Mouse (Mus musculus): ENCODE results near the gene Sorl1. TPM values are rescaled to one million over a fixed set of nuclear protein-coding genes. Genes with fewer than 3 reads are reported as not detected.
A peak's percentile ranks its signal among the peaks of the same experiment; 100 is the strongest.

The Sorl1 gene
- polyA plus RNA-seq, 1 experiment from 2014 or later, result 6.0 TPM

- Histone ChIP-seq H3K9me3 (ENCODE audit: control insufficient read depth, low read length) (no peaks in the 10 kb centered on the region), H3K36me3 (ENCODE audit: control insufficient read depth, insufficient read depth, low read length) (no peaks in the 10 kb centered on the region), H3K27me3 (replicated peaks; ENCODE audit: control insufficient read depth, insufficient read depth, low read length) (0 out of 2 replicates have a peak, but pooled peaks cover 3% of the 10 kb centered on the region), H3K9ac (ENCODE audit: low read depth, low read length) (no peak overlapping the region), H3K4me2 (ENCODE audit: low read depth, low read length) (no peak overlapping the region), H3K4me3 (ENCODE audit: low read length) (no peak overlapping the region), H3K4me1 (ENCODE audit: control insufficient read depth, insufficient read depth, low read length) (peaks cover 26% of the 10 kb centered on the region), H3K27ac (ENCODE audit: low read length) (no peak overlapping the region)
- no peak for ATAC-seq
- WGBS, result 23% methylated on average over 1 of the region's 1 CpGs
Observed at GRCm38 (mm10) chr9:41936598-41936997, 187.5 kb downstream of the Sorl1 start.

GRCm38 (mm10) chr9:41935979-41936378, 188.1 kb downstream of the Sorl1 start:
- ATAC-seq, result peak; percentile 47
- WGBS, result 2% methylated on average over 10 of the region's 10 CpGs
- Histone ChIP-seq H3K4me2 (ENCODE audit: low read depth, low read length) (peak overlapping the region; percentile 78), H3K9ac (ENCODE audit: low read depth, low read length) (peak overlapping the region; percentile 75), H3K36me3 (ENCODE audit: control insufficient read depth, insufficient read depth, low read length) (no peaks in the 10 kb centered on the region), H3K27ac (ENCODE audit: low read length) (peak overlapping the region; percentile 67; the same call in 1 of the 2 replicates), H3K4me1 (ENCODE audit: control insufficient read depth, insufficient read depth, low read length) (peaks cover 26% of the 10 kb centered on the region), H3K27me3 (replicated peaks; ENCODE audit: control insufficient read depth, insufficient read depth, low read length) (0 out of 2 replicates have a peak, but pooled peaks cover 3% of the 10 kb centered on the region), H3K9me3 (ENCODE audit: control insufficient read depth, low read length) (no peaks in the 10 kb centered on the region), H3K4me3 (ENCODE audit: low read length) (peak overlapping the region; percentile 41)

- H3K9ac ChIP-seq (ENCODE audit: low read depth, low read length), result peak overlapping the region; percentile 75
- peaks cover 26% of the 10 kb centered on the region for H3K4me1 ChIP-seq (ENCODE audit: control insufficient read depth, insufficient read depth, low read length)
- 4% methylated on average over 21 of the region's 21 CpGs for WGBS
Observed at GRCm38 (mm10) chr9:41935373-41935971, 188.6 kb downstream of the Sorl1 start.

GRCm38 (mm10) chr9:41934848-41935372, 189.2 kb downstream of the Sorl1 start:
- 25% methylated on average over 10 of the region's 10 CpGs for WGBS
- no peak for ATAC-seq

More at GRCm38 (mm10) chr9:41935373-41935971, 188.6 kb downstream of the Sorl1 start:
- H3K9me3 ChIP-seq (ENCODE audit: control insufficient read depth, low read length), result no peaks in the 10 kb centered on the region
- H3K4me2 ChIP-seq (ENCODE audit: low read depth, low read length), result peak overlapping the region; percentile 78
- H3K36me3 ChIP-seq (ENCODE audit: control insufficient read depth, insufficient read depth, low read length), result no peaks in the 10 kb centered on the region
- H3K27ac ChIP-seq (ENCODE audit: low read length), result peak overlapping the region; percentile 67
- peak; percentile 87 for ATAC-seq
- H3K27me3 ChIP-seq (replicated peaks; ENCODE audit: control insufficient read depth, insufficient read depth, low read length), result 0 out of 2 replicates have a peak, but pooled peaks cover 3% of the 10 kb centered on the region
- H3K4me3 ChIP-seq (ENCODE audit: low read length), result peak overlapping the region; percentile 41

GRCm38 (mm10) chr9:41929986-41930385, 194.1 kb downstream of the Sorl1 start:
- 58% methylated on average over 5 of the region's 5 CpGs for WGBS
- no peak for ATAC-seq
- no peak overlapping the region for H3K9ac ChIP-seq (ENCODE audit: low read depth, low read length)
- H3K36me3 ChIP-seq (ENCODE audit: control insufficient read depth, insufficient read depth, low read length), result no peaks in the 10 kb centered on the region
- 0 out of 2 replicates have a peak, but pooled peaks cover 2% of the 10 kb centered on the region for H3K27me3 ChIP-seq (replicated peaks; ENCODE audit: control insufficient read depth, insufficient read depth, low read length)
- no peak overlapping the region for H3K4me2 ChIP-seq (ENCODE audit: low read depth, low read length)
- H3K9me3 ChIP-seq (ENCODE audit: control insufficient read depth, low read length), result no peaks in the 10 kb centered on the region
- H3K4me1 ChIP-seq (ENCODE audit: control insufficient read depth, insufficient read depth, low read length), result peaks cover 2% of the 10 kb centered on the region
- no peak overlapping the region for H3K27ac ChIP-seq (ENCODE audit: low read length)
- no peak overlapping the region for H3K4me3 ChIP-seq (ENCODE audit: low read length)

More at GRCm38 (mm10) chr9:41934848-41935372, 189.2 kb downstream of the Sorl1 start:
- H3K27ac ChIP-seq (ENCODE audit: low read length), result peak overlapping the region; percentile 67; the same call in 1 of the 2 replicates
- peaks cover 26% of the 10 kb centered on the region for H3K4me1 ChIP-seq (ENCODE audit: control insufficient read depth, insufficient read depth, low read length)
- peak overlapping the region; percentile 78 for H3K4me2 ChIP-seq (ENCODE audit: low read depth, low read length)
- no peaks in the 10 kb centered on the region for H3K36me3 ChIP-seq (ENCODE audit: control insufficient read depth, insufficient read depth, low read length)
- H3K4me3 ChIP-seq (ENCODE audit: low read length), result peak overlapping the region; percentile 41
- H3K9me3 ChIP-seq (ENCODE audit: control insufficient read depth, low read length), result no peaks in the 10 kb centered on the region
- H3K27me3 ChIP-seq (replicated peaks; ENCODE audit: control insufficient read depth, insufficient read depth, low read length), result 0 out of 2 replicates have a peak, but pooled peaks cover 3% of the 10 kb centered on the region
- peak overlapping the region; percentile 75 for H3K9ac ChIP-seq (ENCODE audit: low read depth, low read length)

- no peak overlapping the region for H3K9ac ChIP-seq (ENCODE audit: low read depth, low read length)
- no peak overlapping the region for H3K4me2 ChIP-seq (ENCODE audit: low read depth, low read length)
- H3K4me1 ChIP-seq (ENCODE audit: control insufficient read depth, insufficient read depth, low read length), result no peaks in the 10 kb centered on the region
- H3K4me3 ChIP-seq (ENCODE audit: low read length), result no peak overlapping the region
- WGBS, result 58% methylated on average over 4 of the region's 4 CpGs
- H3K27ac ChIP-seq (ENCODE audit: low read length), result no peak overlapping the region
- no peaks in the 10 kb centered on the region for H3K36me3 ChIP-seq (ENCODE audit: control insufficient read depth, insufficient read depth, low read length)
- no peaks in the 10 kb centered on the region for H3K9me3 ChIP-seq (ENCODE audit: control insufficient read depth, low read length)
- ATAC-seq, result no peak
- H3K27me3 ChIP-seq (replicated peaks; ENCODE audit: control insufficient read depth, insufficient read depth, low read length), result no peaks in the 10 kb centered on the region
Observed at GRCm38 (mm10) chr9:41925721-41926120, 198.4 kb downstream of the Sorl1 start.

- no peak for ATAC-seq
- Histone ChIP-seq H3K36me3 (ENCODE audit: control insufficient read depth, insufficient read depth, low read length) (no peaks in the 10 kb centered on the region), H3K27ac (ENCODE audit: low read length) (no peak overlapping the region), H3K9ac (ENCODE audit: low read depth, low read length) (no peak overlapping the region), H3K4me3 (ENCODE audit: low read length) (no peak overlapping the region), H3K4me1 (ENCODE audit: control insufficient read depth, insufficient read depth, low read length) (no peaks in the 10 kb centered on the region), H3K9me3 (ENCODE audit: control insufficient read depth, low read length) (no peaks in the 10 kb centered on the region), H3K4me2 (ENCODE audit: low read depth, low read length) (no peak overlapping the region), H3K27me3 (replicated peaks; ENCODE audit: control insufficient read depth, insufficient read depth, low read length) (no peaks in the 10 kb centered on the region)
- WGBS, result 46% methylated on average over 2 of the region's 2 CpGs
Observed at GRCm38 (mm10) chr9:41924140-41924539, 200.0 kb downstream of the Sorl1 start.

- Histone ChIP-seq H3K36me3 (ENCODE audit: control insufficient read depth, insufficient read depth, low read length) (no peaks in the 10 kb centered on the region), H3K27me3 (replicated peaks; ENCODE audit: control insufficient read depth, insufficient read depth, low read length) (no peaks in the 10 kb centered on the region), H3K9ac (ENCODE audit: low read depth, low read length) (no peak overlapping the region), H3K9me3 (ENCODE audit: control insufficient read depth, low read length) (no peaks in the 10 kb centered on the region), H3K4me3 (ENCODE audit: low read length) (no peak overlapping the region), H3K4me1 (ENCODE audit: control insufficient read depth, insufficient read depth, low read length) (no peaks in the 10 kb centered on the region), H3K27ac (ENCODE audit: low read length) (no peak overlapping the region), H3K4me2 (ENCODE audit: low read depth, low read length) (no peak overlapping the region)
- 81% methylated on average over 6 of the region's 6 CpGs for WGBS
- ATAC-seq, result no peak
Observed at GRCm38 (mm10) chr9:41922416-41922815, 201.7 kb downstream of the Sorl1 start.

- Histone ChIP-seq H3K9ac (ENCODE audit: low read depth, low read length) (no peak overlapping the region), H3K4me3 (ENCODE audit: low read length) (no peak overlapping the region), H3K27ac (ENCODE audit: low read length) (no peak overlapping the region), H3K36me3 (ENCODE audit: control insufficient read depth, insufficient read depth, low read length) (no peaks in the 10 kb centered on the region), H3K4me2 (ENCODE audit: low read depth, low read length) (no peak overlapping the region), H3K27me3 (replicated peaks; ENCODE audit: control insufficient read depth, insufficient read depth, low read length) (no peaks in the 10 kb centered on the region), H3K4me1 (ENCODE audit: control insufficient read depth, insufficient read depth, low read length) (no peaks in the 10 kb centered on the region), H3K9me3 (ENCODE audit: control insufficient read depth, low read length) (no peaks in the 10 kb centered on the region)
- WGBS, result 65% methylated on average over 14 of the region's 14 CpGs
- ATAC-seq, result no peak
Observed at GRCm38 (mm10) chr9:41918657-41919380, 205.3 kb downstream of the Sorl1 start.

Measured in intestine, embryonic 16.5 days (tissue).